In the genomic region with DNA sequence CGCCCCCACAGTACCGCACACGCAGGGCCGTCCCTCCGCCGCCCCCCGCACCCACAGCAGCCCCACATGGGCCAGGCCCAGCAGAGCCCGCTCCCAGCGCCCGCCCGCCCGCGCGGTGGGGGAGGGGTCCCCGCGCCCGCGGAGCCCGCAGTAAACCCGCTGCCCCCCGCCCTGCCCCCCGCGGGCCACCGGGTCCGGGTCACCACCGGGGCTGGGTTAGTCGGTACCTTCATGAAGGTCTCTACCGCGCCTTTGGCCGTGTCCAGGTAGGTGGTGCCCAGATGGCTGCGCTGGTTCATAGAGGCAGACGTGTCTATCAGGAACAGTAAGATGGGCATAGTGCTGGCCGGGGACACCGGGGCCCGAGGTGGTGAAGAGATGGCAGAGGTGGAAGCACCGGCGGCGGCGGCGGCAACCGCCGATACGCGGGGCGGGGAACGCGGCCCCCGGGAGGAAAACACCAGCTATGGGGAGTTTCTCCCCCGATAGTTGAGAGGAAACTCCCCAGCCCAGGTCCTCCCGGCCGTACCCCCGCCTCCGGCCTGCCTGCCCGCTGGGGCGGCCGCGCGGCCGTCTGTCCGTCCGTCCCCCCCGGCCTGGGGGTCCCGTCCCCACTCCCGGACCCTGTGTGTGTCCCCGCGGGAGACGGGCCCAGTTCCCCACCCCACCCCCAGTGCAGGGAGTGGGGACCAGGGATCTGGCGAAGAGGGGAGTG, we compare ENCODE assay signal across 8 mouse cellular contexts. TPM values are rescaled to one million over a fixed set of nuclear protein-coding genes. Genes with fewer than 3 reads are reported as not detected.
DNase-seq lines count a peak whose midpoint lies in the region; ATAC-seq and TF ChIP-seq lines count a peak whose summit lies in the region.

No protein-coding gene starts in this region.

- no peaks in the 10 kb centered on the region for H3K9me3 ChIP-seq in embryonic facial prominence, embryonic 14.5 days (ENCODE audit: control insufficient read depth, low read length)
- H3K9me3 ChIP-seq in limb, embryonic 13.5 days = no peaks in the 10 kb centered on the region
- H3K9me3 ChIP-seq in midbrain, embryonic 15.5 days = no peaks in the 10 kb centered on the region
- no peaks in the 10 kb centered on the region for H3K9me3 ChIP-seq in stomach, embryonic 15.5 days

- 2% methylated on average over 24 of the region's 68 CpGs for WGBS in embryonic facial prominence, embryonic 14.5 days
- WGBS in heart, adult 2 months = under 1% methylated on average over 61 of the region's 68 CpGs
- 1% methylated on average over 62 of the region's 68 CpGs for WGBS in kidney, adult 2 months
- under 1% methylated on average over 48 of the region's 68 CpGs for WGBS in limb, embryonic 13.5 days
- WGBS in midbrain, embryonic 15.5 days = under 1% methylated on average over 57 of the region's 68 CpGs
- 1% methylated on average over 67 of the region's 68 CpGs for WGBS in stomach, embryonic 15.5 days

- H3K4me2 ChIP-seq in embryonic facial prominence, embryonic 14.5 days (ENCODE audit: low read depth, low read length) = peak overlapping the region; percentile 65
- H3K4me2 ChIP-seq in limb, embryonic 13.5 days (replicated peaks) = peak overlapping the region; percentile 71
- peak overlapping the region; percentile 76 for H3K4me2 ChIP-seq in midbrain, embryonic 15.5 days
- H3K4me2 ChIP-seq in stomach, embryonic 15.5 days = peak overlapping the region; percentile 63

- peaks cover 21% of the 10 kb centered on the region for H3K36me3 ChIP-seq in embryonic facial prominence, embryonic 14.5 days (ENCODE audit: control insufficient read depth, insufficient read depth, low read length)
- peaks cover 16% of the 10 kb centered on the region for H3K36me3 ChIP-seq in heart, adult 2 months (ENCODE audit: control insufficient read depth, insufficient read depth, low read length)
- H3K36me3 ChIP-seq in kidney, adult 2 months (ENCODE audit: control insufficient read depth, insufficient read depth, low read length) = no peaks in the 10 kb centered on the region; the same call in 1 of the 2 replicates
- H3K36me3 ChIP-seq in limb, embryonic 13.5 days = peaks cover 12% of the 10 kb centered on the region
- H3K36me3 ChIP-seq in midbrain, embryonic 15.5 days (replicated peaks) = no peaks in the 10 kb centered on the region; the same call in 1 of the 2 replicates
- H3K36me3 ChIP-seq in stomach, embryonic 15.5 days = no peaks in the 10 kb centered on the region; the same call in 1 of the 2 replicates

- H3K4me1 ChIP-seq in embryonic facial prominence, embryonic 14.5 days (ENCODE audit: control insufficient read depth, insufficient read depth, low read length) = 0 out of 2 replicates have a peak, but pooled peaks cover 4% of the 10 kb centered on the region
- no peaks in the 10 kb centered on the region; the same call in 1 of the 2 replicates for H3K4me1 ChIP-seq in heart, adult 2 months (ENCODE audit: control insufficient read depth, insufficient read depth, low read length)
- H3K4me1 ChIP-seq in kidney, adult 2 months (ENCODE audit: control insufficient read depth, insufficient read depth, low read length) = no peaks in the 10 kb centered on the region
- peaks cover 6% of the 10 kb centered on the region; the same call in 1 of the 2 replicates for H3K4me1 ChIP-seq in limb, embryonic 13.5 days
- peaks cover 20% of the 10 kb centered on the region for H3K4me1 ChIP-seq in midbrain, embryonic 15.5 days
- H3K4me1 ChIP-seq in stomach, embryonic 15.5 days = no peaks in the 10 kb centered on the region

- TF ChIP-seq CTCF in heart, adult 2 months (IDR thresholded peaks at IDR 0.05) = no peak
- TF ChIP-seq CTCF in kidney, adult 2 months (conservative IDR thresholded peaks at IDR 0.05; ENCODE audit: insufficient read depth, insufficient read length, low read depth, low read length) = no peak

- TF ChIP-seq POLR2A in heart, adult 2 months (IDR thresholded peaks at IDR 0.05; ENCODE audit: insufficient read depth, low read depth, low read length) = no peak
- no peak for TF ChIP-seq POLR2A in kidney, adult 2 months (IDR thresholded peaks at IDR 0.05; ENCODE audit: low read depth, low read length)

- TF ChIP-seq EP300 in heart, adult 2 months (IDR thresholded peaks at IDR 0.05; ENCODE audit: insufficient read depth, low read depth, low read length) = no peak

- H3K9ac ChIP-seq in embryonic facial prominence, embryonic 14.5 days (ENCODE audit: low read depth, low read length) = peak overlapping the region; percentile 99
- H3K9ac ChIP-seq in heart, adult 2 months (ENCODE audit: low read depth, low read length) = peak overlapping the region; percentile 95
- peak overlapping the region; percentile 98 for H3K9ac ChIP-seq in limb, embryonic 13.5 days
- peak overlapping the region; percentile 96 for H3K9ac ChIP-seq in midbrain, embryonic 15.5 days
- peak overlapping the region; percentile 100 for H3K9ac ChIP-seq in stomach, embryonic 15.5 days

- intact Hi-C loops in heart, adult 2 months (cut with DNase I) = loop anchor here (1.0 to 5.0 kb wide), 4 partner anchors 77 to 206 kb away; a partner anchor contains a TSS

- H3K27me3 ChIP-seq in embryonic facial prominence, embryonic 14.5 days (replicated peaks; ENCODE audit: control insufficient read depth, insufficient read depth, low read length) = no peaks in the 10 kb centered on the region
- H3K27me3 ChIP-seq in heart, adult 2 months (ENCODE audit: control insufficient read depth, insufficient read depth, low read length) = no peaks in the 10 kb centered on the region
- H3K27me3 ChIP-seq in kidney, adult 2 months (replicated peaks; ENCODE audit: control insufficient read depth, insufficient read depth, low read length) = no peaks in the 10 kb centered on the region
- no peaks in the 10 kb centered on the region for H3K27me3 ChIP-seq in limb, embryonic 13.5 days
- H3K27me3 ChIP-seq in midbrain, embryonic 15.5 days (replicated peaks) = no peaks in the 10 kb centered on the region
- H3K27me3 ChIP-seq in stomach, embryonic 15.5 days (replicated peaks) = no peaks in the 10 kb centered on the region

- ATAC-seq in embryonic facial prominence, embryonic 14.5 days (ENCODE audit: low read depth) = peak; percentile 41
- peak; percentile 34 for ATAC-seq in limb, embryonic 13.5 days (ENCODE audit: low FRiP score, low read depth)
- peak; percentile 62 for ATAC-seq in midbrain, embryonic 15.5 days (replicated peaks)
- ATAC-seq in stomach, embryonic 15.5 days (ENCODE audit: insufficient read depth, low FRiP score, low read depth) = peak; percentile 40

- H3K4me3 ChIP-seq in embryonic facial prominence, embryonic 14.5 days (ENCODE audit: low read depth, low read length) = peak overlapping the region; percentile 98
- peak overlapping the region; percentile 91 for H3K4me3 ChIP-seq in heart, adult 2 months
- peak overlapping the region; percentile 97 for H3K4me3 ChIP-seq in kidney, adult 2 months (ENCODE audit: insufficient read depth, low read depth, low read length)
- H3K4me3 ChIP-seq in limb, embryonic 13.5 days = peak overlapping the region; percentile 96
- H3K4me3 ChIP-seq in midbrain, embryonic 15.5 days = peak overlapping the region; percentile 91
- H3K4me3 ChIP-seq in stomach, embryonic 15.5 days (replicated peaks) = peak overlapping the region; percentile 98

- H3K79me2 ChIP-seq in heart, adult 2 months (replicated peaks; ENCODE audit: control insufficient read depth, insufficient read depth, low read length) = no peaks in the 10 kb centered on the region

- peak; percentile 84 for DNase-seq in cerebellum, adult 11-12 months
- DNase-seq in cerebellum, adult 11 months = no peak
- DNase-seq in embryonic facial prominence, embryonic 14.5 days (ENCODE audit: low spot score) = peak; percentile 20
- DNase-seq in heart, adult 2 months = peak; percentile 76 to 80
- DNase-seq in kidney, adult 2 months = peak; percentile 67

- peak overlapping the region; percentile 99 for H3K27ac ChIP-seq in embryonic facial prominence, embryonic 14.5 days (replicated peaks; ENCODE audit: low read depth, low read length)
- H3K27ac ChIP-seq in heart, adult 2 months = peak overlapping the region; percentile 94
- peak overlapping the region; percentile 98 for H3K27ac ChIP-seq in kidney, adult 2 months (ENCODE audit: insufficient read depth, low read depth, low read length)
- H3K27ac ChIP-seq in limb, embryonic 13.5 days = peak overlapping the region; percentile 99
- peak overlapping the region; percentile 99 for H3K27ac ChIP-seq in midbrain, embryonic 15.5 days
- H3K27ac ChIP-seq in stomach, embryonic 15.5 days = peak overlapping the region; percentile 99

RNA-seq across cellular contexts. Expression of a gene that starts 0.5 kb away (rescaled TPM):
- polyA plus RNA-seq in embryonic facial prominence, embryonic 14.5 days (2014; fragmentation: Nextera tagmentation; extraction: Ambion mirVana) = 26.6 and 27.0 TPM in 2 replicates
- 10 to 100 TPM; 13.6 to 16.9 TPM for total RNA-seq in heart, adult 2 months (2021)
- polyA plus RNA-seq in heart, adult 2 months (2012; rRNA removed) = 3.7 and 6.7 TPM in 2 replicates
- polyA plus RNA-seq in kidney, adult 2 months (2012; rRNA removed) = 3.3 and 4.6 TPM in 2 replicates
- polyA plus RNA-seq in limb, embryonic 13.5 days (2015; fragmentation: Nextera tagmentation; extraction: Ambion mirVana) = 23.3 and 23.7 TPM in 2 replicates
- 14.8 and 17.0 TPM in 2 replicates for polyA plus RNA-seq in midbrain, embryonic 15.5 days (2015; fragmentation: Nextera tagmentation; extraction: Ambion mirVana)
- 21.9 and 22.4 TPM in 2 replicates for polyA plus RNA-seq in stomach, embryonic 15.5 days (2015; fragmentation: Nextera tagmentation; extraction: Ambion mirVana)
